ENCODE assay signal across 26 mouse cellular contexts in genomic region chr2:19792177-19792576, GRCm38 (mm10).
"Had no signal": no experiment of that assay in that cellular context is flagged by ENCODE, and none has a peak within 500 bp of the region (broad histone marks: within the 10 kb centered on the region; RNA-seq: fewer than 3 reads in every experiment).

No protein-coding gene starts in this region.

- H3K9ac ChIP-seq: heart, embryonic 12.5 days; hindbrain, embryonic 12.5 days; hindbrain, embryonic 14.5 days; intestine, embryonic 15.5 days; limb, embryonic 12.5 days; liver, embryonic 13.5 days; liver, embryonic 15.5 days had no signal

- H3K4me2 ChIP-seq: heart, embryonic 12.5 days; hindbrain, embryonic 12.5 days; hindbrain, embryonic 14.5 days; intestine, embryonic 15.5 days; limb, embryonic 12.5 days; liver, embryonic 11.5 days; liver, embryonic 13.5 days; liver, embryonic 15.5 days had no signal

- H3K4me1 ChIP-seq: heart, embryonic 10.5 days; heart, embryonic 12.5 days; hindbrain, embryonic 12.5 days; intestine, embryonic 15.5 days; limb, embryonic 10.5 days; liver, embryonic 13.5 days; liver, embryonic 15.5 days had no signal

- H3K9me3 ChIP-seq: heart, embryonic 10.5 days; heart, embryonic 12.5 days; hindbrain, embryonic 10.5 days; hindbrain, embryonic 12.5 days; intestine, embryonic 15.5 days; limb, embryonic 10.5 days; limb, embryonic 12.5 days; liver, embryonic 13.5 days; liver, embryonic 15.5 days had no signal

- H3K27ac ChIP-seq: gastrocnemius, adult 2 months; heart, embryonic 10.5 days; hindbrain, embryonic 10.5 days; hindbrain, embryonic 12.5 days; hindbrain, embryonic 14.5 days; intestine, embryonic 15.5 days; layer of hippocampus, adult 2 months; left cerebral cortex, adult 2 months; limb, embryonic 10.5 days; limb, embryonic 12.5 days; liver, embryonic 13.5 days; liver, embryonic 15.5 days had no signal

- DNase-seq: gastrocnemius, adult 2 months; gastrocnemius, postnatal 10 days; gastrocnemius, postnatal 25 days; heart, adult 18-20 months; heart, postnatal 10 days; heart, postnatal 4 days; kidney, adult 2 months; kidney, adult 9 months; kidney, postnatal 4 days; liver; liver, embryonic 13.5 days had no signal

- ATAC-seq: hindbrain, embryonic 16.5 days; inflammation-experienced regulatory T-cells, adult 6 months; intestine, embryonic 15.5 days; intestine, postnatal 0 days had no signal

- H3K4me3 ChIP-seq: gastrocnemius, adult 2 months; heart, embryonic 10.5 days; heart, embryonic 12.5 days; hindbrain, embryonic 10.5 days; hindbrain, embryonic 12.5 days; intestine, embryonic 15.5 days; layer of hippocampus, adult 2 months; left cerebral cortex, adult 2 months; limb, embryonic 10.5 days; limb, embryonic 12.5 days; liver, embryonic 13.5 days; liver, embryonic 15.5 days had no signal

- H3K36me3 ChIP-seq: heart, embryonic 10.5 days; heart, embryonic 12.5 days; hindbrain, embryonic 10.5 days; hindbrain, embryonic 12.5 days; intestine, embryonic 15.5 days; limb, embryonic 10.5 days; limb, embryonic 12.5 days; liver, embryonic 13.5 days; liver, embryonic 15.5 days had no signal

- H3K27me3 ChIP-seq: heart, embryonic 12.5 days; hindbrain, embryonic 12.5 days; intestine, embryonic 15.5 days; limb, embryonic 12.5 days; liver, embryonic 13.5 days; liver, embryonic 15.5 days had no signal
